Mouse (Mus musculus): Measurements from ENCODE around the gene Cmss1. TPM values are rescaled to one million over a fixed set of nuclear protein-coding genes. Genes with fewer than 3 reads are reported as not detected.

Cmss1 gene
- polyA plus RNA-seq, 1 experiment from 2014 or later = 26.5 TPM

DNA sequence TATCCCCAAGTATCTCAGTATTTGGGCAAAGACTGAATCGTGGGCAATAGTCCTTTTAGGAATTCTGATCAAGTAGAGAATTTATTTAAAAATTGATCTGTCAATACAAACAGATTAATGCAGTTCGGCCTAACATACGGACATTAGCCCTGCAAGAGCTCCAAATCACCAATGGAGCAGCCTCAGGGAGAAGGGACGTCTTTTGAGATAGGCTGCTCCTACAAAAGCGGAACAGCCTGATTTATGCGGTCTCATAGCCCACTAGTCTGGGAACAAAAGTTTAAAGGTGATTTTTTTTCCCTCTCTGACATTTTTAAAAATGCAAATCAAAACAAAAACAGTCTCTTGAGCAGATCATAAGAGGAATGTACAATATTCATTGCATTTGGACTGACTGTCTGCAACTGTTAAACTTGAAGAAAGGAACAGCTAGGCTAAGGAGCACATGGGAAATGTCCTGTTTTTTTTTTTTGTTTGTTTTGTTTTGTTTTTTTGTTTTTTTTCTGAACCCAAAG, 51.7 kb downstream of the Cmss1 start:
- H3K4me1 ChIP-seq (replicated peaks; ENCODE audit: control insufficient read depth, insufficient read depth) = peaks cover 5% of the 10 kb centered on the region
- TF ChIP-seq CTCF (IDR thresholded peaks at IDR 0.05; ENCODE audit: low read depth) (no peak), EP300 (optimal IDR thresholded peaks at IDR 0.05) (no peak)
- H3K27me3 ChIP-seq (ENCODE audit: control insufficient read depth, insufficient read depth, low read length) = no peaks in the 10 kb centered on the region
- ATAC-seq (ENCODE audit: low FRiP score, low TSS enrichment) (no peak), DNase-seq (ENCODE audit: low spot score) (no peak)
- H3K9me3 ChIP-seq (ENCODE audit: control insufficient read depth, low read length) = no peaks in the 10 kb centered on the region
- H3K4me2 ChIP-seq (replicated peaks; ENCODE audit: low read depth) = no peak overlapping the region
- no peak overlapping the region for H3K4me3 ChIP-seq (ENCODE audit: low read depth, low read length)
- H3K36me3 ChIP-seq (ENCODE audit: control insufficient read depth, insufficient read depth, low read length) = no peaks in the 10 kb centered on the region
- H3K27ac ChIP-seq (replicated peaks) = no peak overlapping the region
- H3K9ac ChIP-seq (ENCODE audit: low read length) = no peak overlapping the region
- WGBS = 61% methylated on average over 6 of the region's 6 CpGs

DNA sequence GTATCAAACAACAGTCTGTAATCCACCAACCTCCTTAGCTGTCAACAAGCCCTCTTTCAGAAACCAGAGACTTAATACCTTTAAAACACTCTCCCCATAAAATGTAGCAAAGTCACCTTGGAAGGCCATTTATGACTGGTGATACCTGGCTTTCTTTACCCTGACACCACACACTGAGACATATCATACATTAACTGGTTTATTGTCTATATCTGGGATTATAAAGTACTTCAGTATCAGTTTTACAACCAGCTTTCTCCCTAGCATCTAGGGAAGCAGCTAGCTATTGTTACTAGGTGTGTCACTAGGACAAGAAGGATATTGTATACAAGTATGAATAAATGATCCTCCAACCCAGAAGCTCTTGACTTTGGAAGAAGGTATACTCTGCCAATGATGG, 53.4 kb downstream of the Cmss1 start:
- Histone ChIP-seq H3K27ac (replicated peaks) (no peak overlapping the region), H3K9ac (ENCODE audit: low read length) (no peak overlapping the region), H3K4me3 (ENCODE audit: low read depth, low read length) (no peak overlapping the region), H3K27me3 (ENCODE audit: control insufficient read depth, insufficient read depth, low read length) (no peaks in the 10 kb centered on the region), H3K9me3 (ENCODE audit: control insufficient read depth, low read length) (no peaks in the 10 kb centered on the region), H3K4me1 (replicated peaks; ENCODE audit: control insufficient read depth, insufficient read depth) (peaks cover 5% of the 10 kb centered on the region), H3K4me2 (replicated peaks; ENCODE audit: low read depth) (peak overlapping the region; percentile 2; the same call in 1 of the 2 replicates), H3K36me3 (ENCODE audit: control insufficient read depth, insufficient read depth, low read length) (no peaks in the 10 kb centered on the region)
- DNase-seq (ENCODE audit: low spot score) (no peak), ATAC-seq (ENCODE audit: low FRiP score, low TSS enrichment) (no peak)
- no peak for TF ChIP-seq CTCF (IDR thresholded peaks at IDR 0.05; ENCODE audit: low read depth)
- TF ChIP-seq EP300 (optimal IDR thresholded peaks at IDR 0.05) = no peak

DNA sequence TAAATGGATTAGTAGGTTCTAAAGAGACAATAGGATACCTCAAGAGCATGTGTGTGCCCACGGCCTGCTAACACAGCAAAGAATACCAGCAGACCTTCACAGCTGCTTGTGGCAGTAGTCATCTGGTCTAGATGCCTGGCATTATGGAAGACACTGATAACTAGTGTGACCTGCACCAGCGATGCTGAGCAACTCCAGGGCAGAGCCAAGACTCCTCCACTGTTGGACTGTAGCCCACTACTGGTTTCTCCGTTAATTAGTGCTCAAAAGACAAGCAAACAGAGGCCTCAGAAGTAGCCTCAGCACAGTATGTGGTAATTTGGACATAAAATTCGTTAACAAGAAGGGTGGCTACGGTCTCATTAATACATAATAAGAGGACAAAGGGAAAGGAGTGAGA, 54.0 kb downstream of the Cmss1 start:
- TF ChIP-seq EP300 (optimal IDR thresholded peaks at IDR 0.05) = no peak
- no peak for TF ChIP-seq CTCF (IDR thresholded peaks at IDR 0.05; ENCODE audit: low read depth)
- ATAC-seq (ENCODE audit: low FRiP score, low TSS enrichment) = no peak
- peak overlapping the region; percentile 52 for H3K4me2 ChIP-seq (replicated peaks; ENCODE audit: low read depth)
- H3K4me1 ChIP-seq (replicated peaks; ENCODE audit: control insufficient read depth, insufficient read depth) = peaks cover 5% of the 10 kb centered on the region
- H3K9me3 ChIP-seq (ENCODE audit: control insufficient read depth, low read length) = no peaks in the 10 kb centered on the region
- WGBS = 81% methylated on average over 5 of the region's 5 CpGs
- no peak overlapping the region for H3K27ac ChIP-seq (replicated peaks)
- no peak for DNase-seq (ENCODE audit: low spot score)
- H3K9ac ChIP-seq (ENCODE audit: low read length) = no peak overlapping the region
- H3K36me3 ChIP-seq (ENCODE audit: control insufficient read depth, insufficient read depth, low read length) = no peaks in the 10 kb centered on the region
- H3K27me3 ChIP-seq (ENCODE audit: control insufficient read depth, insufficient read depth, low read length) = no peaks in the 10 kb centered on the region
- peak overlapping the region; percentile 27; the same call in 1 of the 2 replicates for H3K4me3 ChIP-seq (ENCODE audit: low read depth, low read length)

DNA sequence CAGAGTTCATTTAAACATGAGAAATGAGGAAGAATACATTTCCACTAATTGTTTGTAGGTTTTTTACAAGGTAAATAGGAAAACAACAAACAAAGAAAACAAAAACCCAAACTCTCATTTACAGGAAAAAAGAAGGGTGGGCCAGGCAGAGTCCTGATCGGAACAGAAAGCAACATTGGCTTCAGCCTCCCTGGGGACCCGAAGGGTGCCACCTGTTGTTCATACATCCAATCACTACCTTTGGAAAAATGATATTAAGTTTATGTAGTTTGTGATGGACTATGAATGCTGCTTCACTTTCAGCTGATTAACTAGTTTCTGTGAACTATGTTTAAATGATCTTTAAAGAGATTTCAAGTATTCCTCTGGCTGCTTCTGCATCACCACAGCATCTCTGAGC, 55.0 kb downstream of the Cmss1 start:
- no peaks in the 10 kb centered on the region for H3K9me3 ChIP-seq (ENCODE audit: control insufficient read depth, low read length)
- H3K9ac ChIP-seq (ENCODE audit: low read length) = peak overlapping the region; percentile 5
- no peaks in the 10 kb centered on the region for H3K36me3 ChIP-seq (ENCODE audit: control insufficient read depth, insufficient read depth, low read length)
- H3K4me3 ChIP-seq (ENCODE audit: low read depth, low read length) = peak overlapping the region; percentile 27
- DNase-seq (ENCODE audit: low spot score) (no peak), ATAC-seq (ENCODE audit: low FRiP score, low TSS enrichment) (no peak)
- TF ChIP-seq CTCF (IDR thresholded peaks at IDR 0.05; ENCODE audit: low read depth) = peak; percentile 55
- no peak for TF ChIP-seq EP300 (optimal IDR thresholded peaks at IDR 0.05)
- no peak overlapping the region; the same call in 1 of the 2 replicates for H3K27ac ChIP-seq (replicated peaks)
- peak overlapping the region; percentile 52 for H3K4me2 ChIP-seq (replicated peaks; ENCODE audit: low read depth)
- peaks cover 5% of the 10 kb centered on the region for H3K4me1 ChIP-seq (replicated peaks; ENCODE audit: control insufficient read depth, insufficient read depth)
- H3K27me3 ChIP-seq (ENCODE audit: control insufficient read depth, insufficient read depth, low read length) = no peaks in the 10 kb centered on the region
- WGBS = 44% methylated on average over 2 of the region's 2 CpGs

DNA sequence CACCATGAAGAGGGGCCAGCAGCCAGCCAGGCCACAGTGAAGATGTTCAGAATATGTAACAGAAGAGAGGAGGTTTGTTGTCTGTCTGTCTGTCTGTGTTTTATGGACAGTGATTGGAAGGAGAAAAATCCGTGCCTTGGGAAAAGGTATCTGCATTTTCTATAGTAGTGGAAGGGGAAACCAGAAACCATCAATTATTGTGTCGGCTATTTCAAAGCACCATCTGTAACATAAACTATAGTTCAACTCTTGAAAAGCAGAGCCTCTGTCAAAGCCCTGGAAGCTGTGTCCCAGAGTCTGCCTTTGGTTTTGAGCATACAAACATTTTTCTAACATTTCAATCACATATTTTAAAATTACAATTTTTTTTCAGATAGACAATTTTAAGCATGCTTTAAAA, 55.8 kb downstream of the Cmss1 start:
- Histone ChIP-seq H3K36me3 (ENCODE audit: control insufficient read depth, insufficient read depth, low read length) (no peaks in the 10 kb centered on the region), H3K4me2 (replicated peaks; ENCODE audit: low read depth) (peak overlapping the region; percentile 52), H3K27me3 (ENCODE audit: control insufficient read depth, insufficient read depth, low read length) (no peaks in the 10 kb centered on the region), H3K9ac (ENCODE audit: low read length) (peak overlapping the region; percentile 5; the same call in 1 of the 2 replicates), H3K9me3 (ENCODE audit: control insufficient read depth, low read length) (no peaks in the 10 kb centered on the region), H3K27ac (replicated peaks) (peak overlapping the region; percentile 3), H3K4me3 (ENCODE audit: low read depth, low read length) (peak overlapping the region; percentile 27), H3K4me1 (replicated peaks; ENCODE audit: control insufficient read depth, insufficient read depth) (peaks cover 5% of the 10 kb centered on the region; the same call in 1 of the 2 replicates)
- TF ChIP-seq EP300 (optimal IDR thresholded peaks at IDR 0.05) (no peak), CTCF (IDR thresholded peaks at IDR 0.05; ENCODE audit: low read depth) (no peak)
- DNase-seq (ENCODE audit: low spot score) (no peak), ATAC-seq (ENCODE audit: low FRiP score, low TSS enrichment) (no peak)
- 17% methylated on average over 2 of the region's 2 CpGs for WGBS

DNA sequence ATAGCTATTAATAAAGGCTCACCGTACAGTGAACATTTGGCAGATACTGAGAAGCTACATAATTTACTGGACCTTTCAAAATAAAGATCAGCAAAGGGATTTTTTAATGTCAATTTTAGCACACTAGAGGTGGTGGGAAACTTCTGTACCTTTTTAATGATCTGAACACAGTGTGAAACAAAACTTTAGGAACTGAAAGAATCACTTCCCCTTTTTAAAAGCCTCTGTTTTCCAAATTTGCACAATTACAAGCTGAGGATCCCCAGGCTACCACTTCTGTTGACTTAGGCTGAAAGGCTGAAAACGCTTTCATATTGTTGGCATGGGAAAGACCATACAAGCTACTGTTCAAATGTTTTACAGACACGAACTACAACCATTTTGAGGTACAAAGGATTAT, 56.6 kb downstream of the Cmss1 start:
- TF ChIP-seq CTCF (IDR thresholded peaks at IDR 0.05; ENCODE audit: low read depth) (no peak), EP300 (optimal IDR thresholded peaks at IDR 0.05) (no peak)

More for the DNA sequence above, 56.6 kb downstream of the Cmss1 start:
- Histone ChIP-seq H3K9ac (ENCODE audit: low read length) (peak overlapping the region; percentile 99), H3K4me3 (ENCODE audit: low read depth, low read length) (peak overlapping the region; percentile 86), H3K36me3 (ENCODE audit: control insufficient read depth, insufficient read depth, low read length) (no peaks in the 10 kb centered on the region), H3K27me3 (ENCODE audit: control insufficient read depth, insufficient read depth, low read length) (no peaks in the 10 kb centered on the region), H3K4me1 (replicated peaks; ENCODE audit: control insufficient read depth, insufficient read depth) (peaks cover 2% of the 10 kb centered on the region; the same call in 1 of the 2 replicates), H3K9me3 (ENCODE audit: control insufficient read depth, low read length) (no peaks in the 10 kb centered on the region), H3K4me2 (replicated peaks; ENCODE audit: low read depth) (peak overlapping the region; percentile 79), H3K27ac (replicated peaks) (peak overlapping the region; percentile 97)
- ATAC-seq (ENCODE audit: low FRiP score, low TSS enrichment) (no peak), DNase-seq (ENCODE audit: low spot score) (no peak)
- WGBS = 14% methylated on average over 3 of the region's 3 CpGs

All from stomach, postnatal 0 days (tissue).